In genomic region chr12:83848595-83849231, GRCm38 (mm10) we compare ENCODE assay signal across 14 mouse cellular contexts.
DNase-seq lines count a peak whose midpoint lies in the region; ATAC-seq and TF ChIP-seq lines count a peak whose summit lies in the region.
"Had no signal": no experiment of that assay in that cellular context is flagged by ENCODE, and none has a peak within 500 bp of the region (broad histone marks: within the 10 kb centered on the region; RNA-seq: fewer than 3 reads in every experiment).

No protein-coding gene starts in this region.

- no peaks in the 10 kb centered on the region for H3K9me3 ChIP-seq in liver, embryonic 11.5 days (ENCODE audit: control insufficient read depth, low read length)
- H3K9me3 ChIP-seq in CH12.LX (replicated peaks; ENCODE audit: low read length): no peaks in the 10 kb centered on the region
- H3K9me3 ChIP-seq: forebrain, embryonic 10.5 days had no signal

- no peak for TF ChIP-seq CTCF in liver, adult 2 months (IDR thresholded peaks at IDR 0.05; ENCODE audit: low read depth, low read length)
- TF ChIP-seq CTCF in CH12.LX (conservative IDR thresholded peaks at IDR 0.05 in 1 of 2, IDR thresholded peaks at IDR 0.05 in 1 of 2; ENCODE audit: low read depth in 2 of 2, low read length in 2 of 2): no peak

- no peak for TF ChIP-seq POLR2A in liver, adult 2 months (IDR thresholded peaks at IDR 0.05; ENCODE audit: extremely low read depth, insufficient read depth, low read length)
- no peak for TF ChIP-seq POLR2A in CH12.LX (IDR thresholded peaks at IDR 0.05; ENCODE audit: low read depth, low read length)

- TF ChIP-seq RAD21 in CH12.LX (IDR thresholded peaks at IDR 0.05; ENCODE audit: low read depth, low read length): no peak

- DNase-seq in liver, adult 2 months (ENCODE audit: extremely low read depth, low read depth, low spot score): peak; percentile 85
- no peak for DNase-seq in liver, embryonic 11.5 days (ENCODE audit: low spot score)
- no peak for DNase-seq in CH12.LX (ENCODE audit: extremely low read depth)
- peak; percentile 10 for DNase-seq in gastrocnemius, postnatal 25 days
- no peak for DNase-seq in ovary, postnatal 14 days (ENCODE audit: low spot score)
- DNase-seq in embryo, embryonic 10 days (ENCODE audit: low spot score): no peak
- DNase-seq in thymus, postnatal 36 days: no peak
- DNase-seq: cerebellum, adult 9-11 months; lung, embryonic 14.5 days; midbrain, embryonic 14.5 days had no signal

- H3K4me2 ChIP-seq in liver, embryonic 11.5 days: no peak overlapping the region
- H3K4me2 ChIP-seq in CH12.LX (ENCODE audit: insufficient read depth, low read depth, poor library complexity, severe bottlenecking): no peak overlapping the region
- H3K4me2 ChIP-seq: lung, embryonic 14.5 days had no signal

- peaks cover 12% of the 10 kb centered on the region for H3K36me3 ChIP-seq in liver, adult 2 months (ENCODE audit: control insufficient read depth, insufficient read depth, low read length)
- no peaks in the 10 kb centered on the region for H3K36me3 ChIP-seq in liver, embryonic 11.5 days (ENCODE audit: control insufficient read depth, insufficient read depth, low read length)
- H3K36me3 ChIP-seq in CH12.LX (replicated peaks in 1 of 2; ENCODE audit: control insufficient read depth in 1 of 2, insufficient read depth in 1 of 2, low read length in 1 of 2): peaks cover 0 to 1% of the 10 kb centered on the region in 2 experiments
- H3K36me3 ChIP-seq: forebrain, embryonic 10.5 days had no signal

- 0 out of 2 replicates have a peak overlapping the region, but pooled peaks have one; percentile 3 for H3K27ac ChIP-seq in liver, adult 2 months (replicated peaks; ENCODE audit: insufficient read depth, low read depth, low read length)
- no peak overlapping the region for H3K27ac ChIP-seq in liver, embryonic 11.5 days (ENCODE audit: low read depth, low read length)
- H3K27ac ChIP-seq in CH12.LX (ENCODE audit: insufficient read depth, low read depth): no peak overlapping the region
- H3K27ac ChIP-seq: forebrain, embryonic 10.5 days; hindbrain, postnatal 0 days; layer of hippocampus, adult 2 months had no signal

- peaks cover 3% of the 10 kb centered on the region; the same call in 1 of the 2 replicates for H3K79me2 ChIP-seq in liver, adult 2 months (ENCODE audit: control insufficient read depth, insufficient read depth, low read length)
- no peaks in the 10 kb centered on the region; the same call in 1 of the 2 replicates for H3K79me2 ChIP-seq in CH12.LX (replicated peaks; ENCODE audit: control insufficient read depth, extremely low read depth, insufficient read depth, poor library complexity, severe bottlenecking)

- TF ChIP-seq EP300 in CH12.LX (IDR thresholded peaks at IDR 0.05; ENCODE audit: low read length): no peak

- in situ Hi-C loops in CH12.LX (cut with MboI; ENCODE audit: low pct_ligation_motif_present, low pct_unique_long_range_greater_than_20kb, low sequenced_read_pairs): no loop called here

- H3K27me3 ChIP-seq in liver, adult 2 months (ENCODE audit: control insufficient read depth, insufficient read depth, low read length): no peaks in the 10 kb centered on the region
- H3K27me3 ChIP-seq in liver, embryonic 11.5 days (replicated peaks; ENCODE audit: control insufficient read depth, insufficient read depth, low read length): no peaks in the 10 kb centered on the region
- H3K27me3 ChIP-seq in CH12.LX (replicated peaks): no peaks in the 10 kb centered on the region

- no peak for ATAC-seq in liver, embryonic 11.5 days (replicated peaks; ENCODE audit: low FRiP score)
- peak; percentile 92 for ATAC-seq in megakaryocyte progenitor cell, adult 5-6 weeks (replicated peaks; ENCODE audit: poor library complexity)
- ATAC-seq: hindbrain, postnatal 0 days had no signal

- no peak overlapping the region for H3K4me3 ChIP-seq in liver, adult 2 months (ENCODE audit: insufficient read depth, low read depth, low read length)
- H3K4me3 ChIP-seq in liver, embryonic 11.5 days (ENCODE audit: low read depth, low read length): no peak overlapping the region
- no peak overlapping the region for H3K4me3 ChIP-seq in CH12.LX (replicated peaks in 1 of 3; ENCODE audit: low read depth in 2 of 3, low read length in 2 of 3, poor library complexity in 1 of 3)
- H3K4me3 ChIP-seq: forebrain, embryonic 10.5 days; layer of hippocampus, adult 2 months had no signal

- WGBS in liver, adult 2 months: 38% methylated on average over 1 of the region's 1 CpGs
- 87% methylated on average over 1 of the region's 1 CpGs for whole genome bisulfite sequencing in liver, embryonic 11.5 days

- dilution Hi-C loops in CH12.LX (cut with MboI; ENCODE audit: extremely low pct_ligation_motif_present, extremely low pct_unique_long_range_greater_than_20kb, low sequenced_read_pairs): no loop called here

- no peak overlapping the region for H3K9ac ChIP-seq in liver, adult 2 months (ENCODE audit: low read depth, low read length)
- no peak overlapping the region for H3K9ac ChIP-seq in liver, embryonic 11.5 days (ENCODE audit: low read depth, low read length)
- H3K9ac ChIP-seq in CH12.LX (ENCODE audit: insufficient read depth, low read depth): no peak overlapping the region
- H3K9ac ChIP-seq: lung, embryonic 14.5 days had no signal

- H3K4me1 ChIP-seq in liver, adult 2 months (ENCODE audit: control insufficient read depth, insufficient read depth, low read length): peaks cover 15% of the 10 kb centered on the region
- no peaks in the 10 kb centered on the region for H3K4me1 ChIP-seq in liver, embryonic 11.5 days (replicated peaks; ENCODE audit: control insufficient read depth, insufficient read depth, low read length)
- H3K4me1 ChIP-seq in CH12.LX (ENCODE audit: control insufficient read depth in 1 of 2, insufficient read depth in 2 of 2): peaks cover 8 to 48% of the 10 kb centered on the region in 2 experiments
- H3K4me1 ChIP-seq: forebrain, embryonic 10.5 days had no signal

TF ChIP-seq in CH12.LX, 34 proteins besides CTCF, POLR2A, EP300 and RAD21:
- TF ChIP-seq ZMIZ1 (IDR thresholded peaks at IDR 0.05; ENCODE audit: low read depth, low read length) (no peak), TCF12 (IDR thresholded peaks at IDR 0.05; ENCODE audit: low read depth, low read length) (peak; percentile 50; the same call in 1 of the 2 replicates), ETS1 (conservative IDR thresholded peaks at IDR 0.05; ENCODE audit: low read depth, low read length) (no peak)

Comparison
In these comparisons a context has a peak if more than half of its experiments do, and no peak if none do; other contexts are left out.
1. DNase-seq: peak in liver, adult 2 months (single experiment) and gastrocnemius, postnatal 25 days (single experiment); none in liver, embryonic 11.5 days (single experiment), CH12.LX (single experiment), ovary, postnatal 14 days (single experiment), embryo, embryonic 10 days (single experiment) and thymus, postnatal 36 days (0 of 2).